Mouse (Mus musculus) lung, embryonic 15.5 days (tissue): ENCODE results near the gene Inava. TPM values are rescaled to one million over a fixed set of nuclear protein-coding genes. Genes with fewer than 3 reads are reported as not detected.
A peak's percentile ranks its signal among the peaks of the same experiment; 100 is the strongest.

ENCODE experiments used
- ATAC-seq: fragments of 200-750 bp; cut with Nextera tagmentation; 2 replicates; pipeline ENCODE4 v1.8.0; 2017; ENCODE audit warnings: moderate number of reproducible peaks, borderline replicate concordance; ENCODE audit not compliant: low FRiP score, low TSS enrichment; ENCODE audit errors: extremely low read depth
- H3K27ac ChIP-seq: fragments of 300-500 bp; sonication (generic); 2 replicates; pipeline ENCODE4 v1.5.1; 2015; ENCODE audit warnings: moderate library complexity, mild to moderate bottlenecking, inconsistent platforms
- H3K27me3 ChIP-seq: fragments of 300-500 bp; sonication (generic); 2 replicates; pipeline ENCODE4 v1.6.1; 2015; ENCODE audit warnings: inconsistent platforms
- H3K36me3 ChIP-seq: fragments of 300-500 bp; sonication (generic); 2 replicates; pipeline ENCODE4 v1.6.1; 2015; ENCODE audit warnings: inconsistent platforms
- H3K4me1 ChIP-seq: fragments of 300-500 bp; sonication (generic); 2 replicates; pipeline ENCODE4 v1.6.1; 2015; ENCODE audit warnings: inconsistent platforms
- H3K4me2 ChIP-seq: fragments of 300-500 bp; sonication (generic); 2 replicates; pipeline ENCODE4 v1.6.1; 2015; ENCODE audit warnings: inconsistent platforms, mild to moderate bottlenecking, moderate library complexity
- H3K4me3 ChIP-seq: fragments of 300-500 bp; sonication (generic); 2 replicates; pipeline ENCODE4 v1.5.1; 2015; ENCODE audit warnings: mild to moderate bottlenecking, inconsistent platforms
- H3K9ac ChIP-seq: fragments of 300-500 bp; sonication (generic); 2 replicates; pipeline ENCODE4 v1.6.1; 2015; ENCODE audit warnings: inconsistent platforms
- H3K9me3 ChIP-seq: fragments of 300-500 bp; sonication (generic); 2 replicates; pipeline ENCODE4 v1.6.1; 2016; ENCODE audit warnings: inconsistent platforms
- WGBS: fragments of 180-500 bp; shearing (Covaris S2); methylation state at CpG from one replicate; pipeline ENCODE4 v1.1.7; 2015; 5-methylcytosine and 5-hydroxymethylcytosine counted together
- polyA plus RNA-seq: library from polyadenylated mRNA; unstranded; fragments of >200 nt; fragmentation: Nextera tagmentation; extraction: Ambion mirVana; gene quantifications from 2 replicates; pipeline ENCODE4 v1.2.1, GENCODE M21; 2015

Inava gene
- polyA plus RNA-seq, 1 experiment from 2014 or later: 16.0 TPM

- Histone ChIP-seq H3K27me3 (no peaks in the 10 kb centered on the region), H3K36me3 (peaks cover 13% of the 10 kb centered on the region; the same call in 1 of the 2 replicates), H3K27ac (peak overlapping the region; percentile 86), H3K4me1 (peaks cover 55% of the 10 kb centered on the region), H3K4me3 (no peak overlapping the region), H3K9ac (no peak overlapping the region; the same call in 1 of the 2 replicates), H3K4me2 (peak overlapping the region; percentile 76), H3K9me3 (no peaks in the 10 kb centered on the region)
- 22% methylated on average over 6 of the region's 6 CpGs for WGBS
- ATAC-seq: no peak
Measured at GRCm38 (mm10) chr1:136229040-136229373, 5.1 kb downstream of the Inava start.

- Histone ChIP-seq H3K4me1 (peaks cover 55% of the 10 kb centered on the region), H3K27ac (peak overlapping the region; percentile 86), H3K9ac (no peak overlapping the region; the same call in 1 of the 2 replicates), H3K27me3 (no peaks in the 10 kb centered on the region), H3K36me3 (peaks cover 13% of the 10 kb centered on the region; the same call in 1 of the 2 replicates), H3K9me3 (no peaks in the 10 kb centered on the region), H3K4me2 (peak overlapping the region; percentile 76), H3K4me3 (peak overlapping the region; percentile 18; the same call in 1 of the 2 replicates)
- 7% methylated on average over 13 of the region's 13 CpGs for WGBS
- ATAC-seq: peak; percentile 31; the same call in 1 of the 2 replicates
Measured at GRCm38 (mm10) chr1:136228328-136229039, 5.6 kb downstream of the Inava start.

GRCm38 (mm10) chr1:136227870-136228269 lies 6.2 kb downstream of the Inava start:
- Histone ChIP-seq H3K27me3 (no peaks in the 10 kb centered on the region), H3K4me2 (peak overlapping the region; percentile 76; the same call in 1 of the 2 replicates), H3K4me1 (peaks cover 55% of the 10 kb centered on the region), H3K9me3 (no peaks in the 10 kb centered on the region), H3K27ac (peak overlapping the region; percentile 86), H3K36me3 (peaks cover 13% of the 10 kb centered on the region; the same call in 1 of the 2 replicates), H3K4me3 (no peak overlapping the region), H3K9ac (no peak overlapping the region)
- 45% methylated on average over 4 of the region's 4 CpGs for WGBS
- ATAC-seq: no peak

- no peak overlapping the region for H3K4me2 ChIP-seq
- peaks cover 45% of the 10 kb centered on the region for H3K4me1 ChIP-seq
- no peak for ATAC-seq
- WGBS: 81% methylated on average over 8 of the region's 8 CpGs
- H3K9me3 ChIP-seq: no peaks in the 10 kb centered on the region
- H3K36me3 ChIP-seq: peaks cover 13% of the 10 kb centered on the region; the same call in 1 of the 2 replicates
- no peak overlapping the region for H3K27ac ChIP-seq
- no peak overlapping the region for H3K4me3 ChIP-seq
- H3K9ac ChIP-seq: no peak overlapping the region
- H3K27me3 ChIP-seq: no peaks in the 10 kb centered on the region
Measured at GRCm38 (mm10) chr1:136226626-136227025, 7.4 kb downstream of the Inava start.

GRCm38 (mm10) chr1:136225846-136226245 lies 8.2 kb downstream of the Inava start:
- no peaks in the 10 kb centered on the region for H3K9me3 ChIP-seq
- no peaks in the 10 kb centered on the region for H3K27me3 ChIP-seq
- 95% methylated on average over 8 of the region's 8 CpGs for WGBS
- no peak for ATAC-seq
- no peak overlapping the region for H3K27ac ChIP-seq
- H3K4me3 ChIP-seq: no peak overlapping the region
- H3K4me1 ChIP-seq: peaks cover 45% of the 10 kb centered on the region
- H3K36me3 ChIP-seq: peaks cover 13% of the 10 kb centered on the region; the same call in 1 of the 2 replicates
- no peak overlapping the region for H3K4me2 ChIP-seq
- H3K9ac ChIP-seq: no peak overlapping the region

- Histone ChIP-seq H3K36me3 (peaks cover 17% of the 10 kb centered on the region; the same call in 1 of the 2 replicates), H3K4me1 (peaks cover 37% of the 10 kb centered on the region), H3K27ac (no peak overlapping the region), H3K4me2 (no peak overlapping the region), H3K9me3 (no peaks in the 10 kb centered on the region), H3K4me3 (no peak overlapping the region), H3K9ac (no peak overlapping the region), H3K27me3 (no peaks in the 10 kb centered on the region)
- 85% methylated on average over 10 of the region's 10 CpGs for WGBS
- no peak for ATAC-seq
Measured at GRCm38 (mm10) chr1:136223758-136224342, 10.2 kb downstream of the Inava start.

GRCm38 (mm10) chr1:136222386-136222785 lies 11.7 kb downstream of the Inava start:
- WGBS: 67% methylated on average over 10 of the region's 10 CpGs
- no peak overlapping the region for H3K9ac ChIP-seq
- no peaks in the 10 kb centered on the region for H3K9me3 ChIP-seq
- H3K27me3 ChIP-seq: no peaks in the 10 kb centered on the region
- no peak for ATAC-seq
- H3K36me3 ChIP-seq: peaks cover 31% of the 10 kb centered on the region
- no peak overlapping the region for H3K27ac ChIP-seq
- peaks cover 23% of the 10 kb centered on the region for H3K4me1 ChIP-seq
- no peak overlapping the region for H3K4me3 ChIP-seq
- H3K4me2 ChIP-seq: no peak overlapping the region

GRCm38 (mm10) chr1:136220037-136220871 lies 13.8 kb downstream of the Inava start:
- H3K36me3 ChIP-seq: peaks cover 43% of the 10 kb centered on the region
- WGBS: 45% methylated on average over 10 of the region's 10 CpGs

GRCm38 (mm10) chr1:136214304-136214703 lies 19.8 kb downstream of the Inava start:
- no peaks in the 10 kb centered on the region for H3K4me1 ChIP-seq
- H3K27ac ChIP-seq: no peak overlapping the region
- no peaks in the 10 kb centered on the region for H3K27me3 ChIP-seq
- 71% methylated on average over 15 of the region's 15 CpGs for WGBS
- H3K36me3 ChIP-seq: peaks cover 30% of the 10 kb centered on the region
- H3K9me3 ChIP-seq: no peaks in the 10 kb centered on the region
- H3K4me3 ChIP-seq: no peak overlapping the region
- ATAC-seq: no peak
- H3K4me2 ChIP-seq: no peak overlapping the region
- H3K9ac ChIP-seq: no peak overlapping the region

More at GRCm38 (mm10) chr1:136220037-136220871, 13.8 kb downstream of the Inava start:
- H3K9me3 ChIP-seq: no peaks in the 10 kb centered on the region
- H3K9ac ChIP-seq: peak overlapping the region; percentile 16; the same call in 1 of the 2 replicates
- ATAC-seq: peak; percentile 64
- no peak overlapping the region for H3K4me2 ChIP-seq
- H3K4me3 ChIP-seq: no peak overlapping the region
- peaks cover 19% of the 10 kb centered on the region for H3K4me1 ChIP-seq
- H3K27ac ChIP-seq: peak overlapping the region; percentile 74
- no peaks in the 10 kb centered on the region for H3K27me3 ChIP-seq

GRCm38 (mm10) chr1:136212803-136213202 lies 21.3 kb downstream of the Inava start, which contains the start of gene Mroh3:
Gene Mroh3, minus strand, starts transcription at chr1:136212828.
- Histone ChIP-seq H3K9ac (no peak within 1 kb of the TSS), H3K4me3 (no peak within 1 kb of the TSS), H3K4me2 (no peak within 1 kb of the TSS), H3K9me3 (no peaks in the 10 kb centered on the region), H3K27me3 (no peaks in the 10 kb centered on the region), H3K27ac (no peak within 1 kb of the TSS), H3K4me1 (no peaks in the 10 kb centered on the region), H3K36me3 (peaks cover 18% of the 10 kb centered on the region)
- ATAC-seq: no peak; the same call in 1 of the 2 replicates
- WGBS: 38% methylated on average over 3 of the region's 3 CpGs

GRCm38 (mm10) chr1:136190033-136190432 lies 44.0 kb downstream of the Inava start:
- Histone ChIP-seq H3K27me3 (no peaks in the 10 kb centered on the region), H3K9ac (no peak overlapping the region), H3K36me3 (no peaks in the 10 kb centered on the region), H3K27ac (no peak overlapping the region), H3K4me2 (no peak overlapping the region), H3K4me3 (no peak overlapping the region), H3K4me1 (no peaks in the 10 kb centered on the region), H3K9me3 (no peaks in the 10 kb centered on the region)
- WGBS: 90% methylated on average over 5 of the region's 5 CpGs
- ATAC-seq: no peak
